Mouse (Mus musculus) lung, adult 2 months (tissue): Measurements from ENCODE around the gene Ccdc138. TPM values are rescaled to one million over a fixed set of nuclear protein-coding genes. Genes with fewer than 3 reads are reported as not detected.

Experiments
- DNase-seq: peaks from one replicate; pipeline ENCODE4 v3.0.0; 2022
- H3K4me1 ChIP-seq: fragments of 200-500 bp; 2 replicates; pipeline ENCODE4 v1.6.1; 2011; ENCODE audit warnings: low read length; ENCODE audit not compliant: control insufficient read depth, insufficient read depth
- H3K4me3 ChIP-seq: fragments of 200-500 bp; replicated peaks from 2 replicates; pipeline ENCODE3; 2011; ENCODE audit warnings: low read depth, mild to moderate bottlenecking, control low read depth, low read length; ENCODE audit errors: extremely low read depth
- CTCF ChIP-seq: fragments of 200-500 bp; IDR thresholded peaks from 2 replicates; pipeline ENCODE4 v1.5.1; 2011; ENCODE audit warnings: mild to moderate bottlenecking, low read length, control low read depth; ENCODE audit not compliant: insufficient read depth
- POLR2A ChIP-seq: fragments of 200-500 bp; IDR thresholded peaks from 2 replicates; pipeline ENCODE4 v1.6.1; 2011; ENCODE audit warnings: low read depth, mild to moderate bottlenecking, control low read depth, low read length, borderline replicate concordance; ENCODE audit errors: extremely low read depth
- WGBS: fragments of 180-500 bp; shearing (Covaris S2); methylation state at CpG from one replicate; pipeline ENCODE4 v1.1.7; 2018; 5-methylcytosine and 5-hydroxymethylcytosine counted together
- polyA plus RNA-seq: library from polyadenylated mRNA; depleted of rRNA; stranded (reverse); fragments of >200 nt; gene quantifications from 2 replicates; pipeline ENCODE4 v1.2.3, GENCODE M21; 2012; rRNA removed

Gene Ccdc138
- 0.38 and 0.66 TPM in 2 replicates for polyA plus RNA-seq

DNA sequence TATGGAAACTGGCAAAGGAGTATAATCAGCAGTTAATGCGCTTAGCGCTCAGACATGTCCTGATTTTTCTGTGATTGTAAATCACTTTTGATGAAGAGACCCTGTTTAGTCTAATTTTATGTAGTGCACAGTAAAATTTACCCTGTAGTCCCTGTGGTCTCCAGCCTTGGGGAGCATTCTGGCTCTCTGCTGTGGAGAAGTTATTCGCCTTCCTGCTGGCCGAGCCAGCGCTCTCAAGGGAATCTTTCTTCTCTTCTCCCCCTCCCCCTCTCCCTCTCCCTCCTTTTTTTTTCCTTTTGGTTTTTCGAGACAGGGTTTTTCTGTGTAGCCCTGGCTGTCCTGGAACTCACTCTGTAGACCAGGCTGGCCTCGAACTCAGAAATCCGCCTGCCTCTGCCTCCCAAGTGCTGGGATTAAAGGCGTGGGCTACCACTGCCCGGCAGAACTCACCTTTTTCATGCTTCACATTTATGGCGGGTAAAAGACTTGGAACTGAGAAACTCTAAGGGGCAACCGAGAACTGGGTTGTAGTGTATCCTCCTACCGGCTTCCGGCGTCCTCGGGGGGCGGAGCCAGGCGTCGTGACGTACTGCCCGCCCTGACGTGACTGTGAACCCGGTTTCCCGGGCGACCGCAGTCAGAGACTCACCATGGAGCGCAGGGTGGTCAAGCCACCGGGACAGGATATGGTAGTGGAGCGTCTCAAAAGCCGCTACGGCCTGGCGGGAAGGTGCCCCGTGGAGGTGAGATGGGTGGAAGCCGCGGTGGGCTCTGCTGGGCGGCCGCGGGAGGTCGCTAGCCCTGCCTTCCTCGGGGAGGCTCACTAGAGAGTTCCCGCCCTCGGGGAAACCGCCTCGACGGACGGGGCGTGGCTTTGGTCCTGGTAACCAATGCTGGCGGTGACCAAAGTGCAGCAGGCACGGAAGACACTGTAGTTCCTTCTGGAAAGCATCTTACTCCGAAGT is at the start of gene Ccdc138:
Gene Ccdc138, plus strand, starts transcription at position 629 of the 965 bp plus-strand sequence.
- peaks cover 2% of the 10 kb centered on the region; the same call in 1 of the 2 replicates for H3K4me1 ChIP-seq
- 1% methylated on average over 50 of the region's 50 CpGs for WGBS
- H3K4me3 ChIP-seq: peak within 1 kb of the TSS; percentile 99
- DNase-seq: peak; percentile 97
- no peak; the same call in 1 of the 2 replicates for TF ChIP-seq POLR2A
- TF ChIP-seq CTCF: no peak

GRCm38 (mm10) chr10:58451575-58451974 is 46.2 kb upstream of the Ccdc138 start:
- no peak for TF ChIP-seq CTCF
- TF ChIP-seq POLR2A: no peak
- no peak overlapping the region for H3K4me3 ChIP-seq
- H3K4me1 ChIP-seq: peaks cover 4% of the 10 kb centered on the region; the same call in 1 of the 2 replicates
- DNase-seq: no peak

GRCm38 (mm10) chr10:58452185-58452584 is 45.6 kb upstream of the Ccdc138 start:
- no peak for TF ChIP-seq CTCF
- Histone ChIP-seq H3K4me3 (no peak overlapping the region), H3K4me1 (peaks cover 4% of the 10 kb centered on the region; the same call in 1 of the 2 replicates)
- DNase-seq: no peak
- 71% methylated on average over 1 of the region's 1 CpGs for WGBS

GRCm38 (mm10) chr10:58459896-58460295 is 37.9 kb upstream of the Ccdc138 start:
- no peak overlapping the region for H3K4me3 ChIP-seq
- no peak for DNase-seq
- peaks cover 3% of the 10 kb centered on the region for H3K4me1 ChIP-seq
- 93% methylated on average over 1 of the region's 1 CpGs for WGBS
- TF ChIP-seq CTCF (no peak), POLR2A (no peak)

DNA sequence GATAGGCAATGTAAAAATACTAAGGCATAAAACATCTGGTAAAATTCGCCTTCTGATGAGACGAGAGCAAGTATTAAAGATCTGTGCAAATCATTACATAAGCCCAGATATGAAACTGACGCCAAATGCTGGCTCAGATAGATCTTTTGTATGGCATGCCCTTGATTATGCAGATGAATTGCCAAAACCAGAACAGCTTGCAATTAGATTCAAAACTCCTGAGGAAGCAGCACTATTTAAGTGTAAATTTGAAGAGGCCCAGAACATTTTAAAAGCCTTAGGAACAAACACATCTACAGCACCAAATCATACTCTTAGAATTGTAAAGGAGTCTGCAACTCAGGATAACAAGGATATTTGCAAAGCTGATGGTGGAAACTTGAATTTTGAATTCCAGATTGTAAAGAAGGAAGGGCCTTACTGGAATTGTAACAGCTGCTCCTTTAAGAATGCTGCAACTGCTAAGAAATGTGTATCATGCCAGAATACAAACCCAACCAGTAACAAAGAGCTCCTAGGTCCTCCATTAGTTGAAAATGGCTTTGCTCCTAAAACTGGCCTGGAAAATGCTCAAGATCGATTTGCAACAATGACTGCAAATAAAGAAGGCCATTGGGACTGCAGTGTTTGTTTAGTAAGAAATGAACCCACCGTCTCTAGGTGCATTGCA is 20.5 kb upstream of the Ccdc138 start:
- TF ChIP-seq CTCF (no peak), POLR2A (no peak)
- no peak overlapping the region for H3K4me3 ChIP-seq
- no peaks in the 10 kb centered on the region for H3K4me1 ChIP-seq
- 83% methylated on average over 5 of the region's 5 CpGs for WGBS
- DNase-seq: no peak

DNA sequence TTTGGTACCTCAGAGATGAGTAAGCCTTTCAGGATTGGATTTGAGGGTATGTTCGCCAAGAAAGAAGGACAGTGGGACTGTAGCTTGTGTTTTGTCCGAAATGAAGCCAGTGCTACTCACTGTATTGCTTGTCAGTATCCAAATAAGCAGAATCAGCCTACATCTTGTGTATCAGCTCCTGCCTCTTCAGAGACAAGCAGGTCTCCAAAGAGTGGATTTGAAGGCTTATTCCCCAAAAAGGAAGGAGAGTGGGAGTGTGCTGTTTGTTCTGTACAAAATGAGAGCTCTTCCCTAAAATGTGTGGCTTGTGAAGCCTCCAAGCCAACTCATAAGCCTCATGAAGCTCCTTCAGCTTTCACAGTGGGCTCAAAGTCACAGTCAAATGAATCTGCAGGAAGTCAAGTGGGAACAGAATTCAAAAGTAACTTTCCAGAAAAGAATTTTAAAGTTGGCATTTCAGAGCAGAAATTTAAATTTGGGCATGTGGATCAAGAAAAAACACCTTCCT is 19.6 kb upstream of the Ccdc138 start:
- DNase-seq: no peak
- WGBS: 96% methylated on average over 2 of the region's 2 CpGs
- TF ChIP-seq CTCF (no peak), POLR2A (no peak)
- Histone ChIP-seq H3K4me3 (no peak overlapping the region), H3K4me1 (no peaks in the 10 kb centered on the region)

GRCm38 (mm10) chr10:58479954-58480490 is 17.7 kb upstream of the Ccdc138 start:
- TF ChIP-seq POLR2A (no peak), CTCF (no peak)
- no peak overlapping the region for H3K4me3 ChIP-seq
- no peaks in the 10 kb centered on the region for H3K4me1 ChIP-seq
- DNase-seq: no peak
- 89% methylated on average over 4 of the region's 4 CpGs for WGBS

DNA sequence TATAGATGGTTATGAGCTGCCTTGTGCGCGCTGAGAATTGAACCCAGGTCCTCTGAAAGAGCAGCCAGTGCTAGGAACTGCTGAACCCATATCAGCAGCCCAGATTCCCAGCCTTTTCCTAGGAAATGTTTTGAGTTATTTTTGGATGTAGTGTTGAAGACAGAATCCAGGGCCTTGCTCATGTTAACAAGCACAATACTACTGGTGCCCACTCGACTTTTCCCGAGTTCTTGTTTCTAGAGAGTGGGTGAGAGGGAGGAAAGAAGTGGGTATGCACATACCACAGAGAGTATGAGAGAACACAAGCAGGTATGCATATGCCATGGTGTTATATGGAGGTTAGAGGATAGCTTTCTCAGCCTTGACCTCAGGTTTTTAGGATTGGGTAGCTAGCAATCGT is 6.7 kb upstream of the Ccdc138 start:
- TF ChIP-seq POLR2A (no peak), CTCF (no peak)
- Histone ChIP-seq H3K4me1 (no peaks in the 10 kb centered on the region), H3K4me3 (no peak overlapping the region)
- DNase-seq: no peak
- WGBS: 89% methylated on average over 5 of the region's 5 CpGs

- Histone ChIP-seq H3K4me1 (peaks cover 2% of the 10 kb centered on the region; the same call in 1 of the 2 replicates), H3K4me3 (no peak overlapping the region)
- DNase-seq: no peak
- TF ChIP-seq CTCF (no peak), POLR2A (no peak)
- 89% methylated on average over 2 of the region's 2 CpGs for WGBS
These were observed 2.1 kb upstream of the Ccdc138 start for GRCm38 (mm10) chr10:58495637-58496036.
